In genomic region chr16:34430131-34430530, GRCm38 (mm10) we compare ENCODE assay signal across 22 mouse cellular contexts.
DNase-seq lines count a peak whose midpoint lies in the region; ATAC-seq and TF ChIP-seq lines count a peak whose summit lies in the region.
"Had no signal": no experiment of that assay in that cellular context is flagged by ENCODE, and none has a peak within 500 bp of the region (broad histone marks: within the 10 kb centered on the region; RNA-seq: fewer than 3 reads in every experiment).

No protein-coding gene starts in this region.

- ATAC-seq in embryonic facial prominence, embryonic 12.5 days (ENCODE audit: insufficient number of reproducible peaks, insufficient read depth, low FRiP score, low TSS enrichment), result 0 out of 2 replicates have a peak, but pooled peaks have one; percentile 28
- peak; percentile 52; the same call in 1 of the 2 replicates for ATAC-seq in forebrain, postnatal 0 days
- 0 out of 2 replicates have a peak, but pooled peaks have one; percentile 26 for ATAC-seq in midbrain, embryonic 16.5 days

- H3K4me3 ChIP-seq in embryonic facial prominence, embryonic 12.5 days, result no peak overlapping the region
- H3K4me3 ChIP-seq in forebrain, embryonic 10.5 days, result no peak overlapping the region
- no peak overlapping the region for H3K4me3 ChIP-seq in forebrain, postnatal 0 days (ENCODE audit: low read depth, low read length)
- H3K4me3 ChIP-seq in midbrain, embryonic 16.5 days (ENCODE audit: low read depth, low read length), result no peak overlapping the region
- no peak overlapping the region for H3K4me3 ChIP-seq in thymus, adult 2 months (ENCODE audit: control insufficient read depth, insufficient read depth, low read length)
- H3K4me3 ChIP-seq: gastrocnemius, adult 2 months; heart, embryonic 12.5 days; hindbrain, embryonic 12.5 days; limb, embryonic 13.5 days; liver, embryonic 13.5 days had no signal

- no peaks in the 10 kb centered on the region for H3K9me3 ChIP-seq in embryonic facial prominence, embryonic 12.5 days
- H3K9me3 ChIP-seq in forebrain, embryonic 10.5 days, result no peaks in the 10 kb centered on the region
- H3K9me3 ChIP-seq in forebrain, postnatal 0 days (ENCODE audit: low read length), result no peaks in the 10 kb centered on the region
- H3K9me3 ChIP-seq in midbrain, embryonic 16.5 days (replicated peaks; ENCODE audit: control insufficient read depth, low read length, poor library complexity, severe bottlenecking), result no peaks in the 10 kb centered on the region
- H3K9me3 ChIP-seq: heart, embryonic 12.5 days; hindbrain, embryonic 12.5 days; limb, embryonic 13.5 days; liver, embryonic 13.5 days had no signal

- TF ChIP-seq CTCF in forebrain, postnatal 0 days (IDR thresholded peaks at IDR 0.05; ENCODE audit: low read depth), result no peak
- no peak for TF ChIP-seq CTCF in thymus, adult 2 months (IDR thresholded peaks at IDR 0.05; ENCODE audit: borderline replicate concordance, control insufficient read depth, extremely low read depth, insufficient read depth, low read length, poor library complexity)

- H3K36me3 ChIP-seq in embryonic facial prominence, embryonic 12.5 days, result no peaks in the 10 kb centered on the region
- no peaks in the 10 kb centered on the region for H3K36me3 ChIP-seq in forebrain, embryonic 10.5 days (replicated peaks)
- no peaks in the 10 kb centered on the region for H3K36me3 ChIP-seq in forebrain, postnatal 0 days (ENCODE audit: insufficient read depth)
- no peaks in the 10 kb centered on the region for H3K36me3 ChIP-seq in midbrain, embryonic 16.5 days (ENCODE audit: control insufficient read depth, insufficient read depth, low read length)
- no peaks in the 10 kb centered on the region for H3K36me3 ChIP-seq in thymus, adult 2 months (ENCODE audit: control insufficient read depth, insufficient read depth, low read length)
- H3K36me3 ChIP-seq: heart, embryonic 12.5 days; hindbrain, embryonic 12.5 days; limb, embryonic 13.5 days; liver, embryonic 13.5 days had no signal

- peaks cover 18% of the 10 kb centered on the region for H3K4me1 ChIP-seq in embryonic facial prominence, embryonic 12.5 days
- H3K4me1 ChIP-seq in forebrain, embryonic 10.5 days, result peaks cover 53% of the 10 kb centered on the region
- 0 out of 2 replicates have a peak, but pooled peaks cover 10% of the 10 kb centered on the region for H3K4me1 ChIP-seq in forebrain, postnatal 0 days (ENCODE audit: insufficient read depth)
- peaks cover 42% of the 10 kb centered on the region for H3K4me1 ChIP-seq in midbrain, embryonic 16.5 days (ENCODE audit: control insufficient read depth, insufficient read depth, low read length)
- no peaks in the 10 kb centered on the region for H3K4me1 ChIP-seq in thymus, adult 2 months (replicated peaks; ENCODE audit: control insufficient read depth, insufficient read depth, low read length)
- H3K4me1 ChIP-seq: liver, embryonic 13.5 days had no signal

- no peak for TF ChIP-seq POLR2A in thymus, adult 2 months (IDR thresholded peaks at IDR 0.05; ENCODE audit: control insufficient read depth, extremely low read depth, insufficient read depth, low read length, poor library complexity)

- H3K4me2 ChIP-seq in embryonic facial prominence, embryonic 12.5 days (replicated peaks), result no peak overlapping the region
- no peak overlapping the region for H3K4me2 ChIP-seq in forebrain, postnatal 0 days (ENCODE audit: low read depth)
- no peak overlapping the region for H3K4me2 ChIP-seq in midbrain, embryonic 16.5 days (ENCODE audit: low read length)
- H3K4me2 ChIP-seq: heart, embryonic 12.5 days; hindbrain, embryonic 12.5 days; limb, embryonic 13.5 days; liver, embryonic 13.5 days; lung, embryonic 14.5 days had no signal

- H3K27ac ChIP-seq in embryonic facial prominence, embryonic 12.5 days, result no peak overlapping the region
- H3K27ac ChIP-seq in forebrain, embryonic 10.5 days, result peak overlapping the region; percentile 44; the same call in 1 of the 2 replicates
- no peak overlapping the region for H3K27ac ChIP-seq in forebrain, postnatal 0 days (ENCODE audit: low read depth, low read length)
- H3K27ac ChIP-seq in midbrain, embryonic 16.5 days (ENCODE audit: low read length), result no peak overlapping the region
- no peak overlapping the region for H3K27ac ChIP-seq in thymus, adult 2 months (ENCODE audit: control insufficient read depth, insufficient read depth, low read length)
- H3K27ac ChIP-seq: gastrocnemius, adult 2 months; hindbrain, embryonic 12.5 days; limb, embryonic 13.5 days; liver, embryonic 13.5 days had no signal

- no peaks in the 10 kb centered on the region for H3K27me3 ChIP-seq in embryonic facial prominence, embryonic 12.5 days
- no peaks in the 10 kb centered on the region for H3K27me3 ChIP-seq in forebrain, embryonic 10.5 days (ENCODE audit: poor library complexity, severe bottlenecking)
- no peaks in the 10 kb centered on the region for H3K27me3 ChIP-seq in forebrain, postnatal 0 days (ENCODE audit: insufficient read depth, low read length)
- no peaks in the 10 kb centered on the region for H3K27me3 ChIP-seq in midbrain, embryonic 16.5 days (ENCODE audit: control insufficient read depth, insufficient read depth, low read depth, low read length)
- no peaks in the 10 kb centered on the region; the same call in 1 of the 2 replicates for H3K27me3 ChIP-seq in thymus, adult 2 months (ENCODE audit: control insufficient read depth, insufficient read depth, low read length)
- H3K27me3 ChIP-seq: heart, embryonic 12.5 days; hindbrain, embryonic 12.5 days; liver, embryonic 13.5 days had no signal

- 61% methylated on average over 5 of the region's 5 CpGs for WGBS in embryonic facial prominence, embryonic 12.5 days
- WGBS in forebrain, embryonic 10.5 days, result 35% methylated on average over 5 of the region's 5 CpGs
- 15% methylated on average over 5 of the region's 5 CpGs for WGBS in forebrain, postnatal 0 days
- WGBS in midbrain, embryonic 16.5 days, result 14% methylated on average over 5 of the region's 5 CpGs
- 91% methylated on average over 5 of the region's 5 CpGs for WGBS in thymus, adult 2 months

- no peak overlapping the region for H3K9ac ChIP-seq in embryonic facial prominence, embryonic 12.5 days
- H3K9ac ChIP-seq in forebrain, postnatal 0 days, result no peak overlapping the region
- H3K9ac ChIP-seq in midbrain, embryonic 16.5 days (ENCODE audit: low read depth, low read length), result no peak overlapping the region
- H3K9ac ChIP-seq: heart, embryonic 12.5 days; hindbrain, embryonic 12.5 days; limb, embryonic 13.5 days; liver, embryonic 13.5 days; lung, embryonic 14.5 days had no signal

- DNase-seq in forebrain, embryonic 10.5 days (ENCODE audit: extremely low spot score, low spot score), result no peak
- no peak for DNase-seq in forebrain, postnatal 0 days
- DNase-seq in adrenal gland, postnatal 4 days (ENCODE audit: low spot score in 2 of 2), result no peak
- no peak for DNase-seq in thymus, adult 2 months
- no peak for DNase-seq in Muller cell, postnatal 12 days (ENCODE audit: inconsistent ontology term)
- DNase-seq: adrenal gland, postnatal 25 days; cerebellum, adult 18-20 months; cerebellum, postnatal 25 days; gastrocnemius, adult 2 months; heart, postnatal 14 days; kidney, adult 18-20 months; kidney, postnatal 10 days; layer of hippocampus, adult 9-11 months; liver, embryonic 13.5 days; lung, embryonic 14.5 days; lung, postnatal 36 days; right cerebral cortex, postnatal 25 days had no signal
